Mouse (Mus musculus) G1E (cell line): ENCODE measurements around the gene Chaf1a.

Experiments used
- CTCF ChIP-seq: IDR thresholded peaks from 2 replicates; pipeline ENCODE4 v1.5.1; 2012; ENCODE audit warnings: low read depth, low read length, inconsistent platforms, mixed read lengths
- GATA1 ChIP-seq: IDR thresholded peaks from 2 replicates; pipeline ENCODE4 v1.6.1; 2012; ENCODE audit warnings: borderline replicate concordance, low read length, inconsistent platforms, mixed read lengths
- TAL1 ChIP-seq: conservative IDR thresholded peaks from 2 replicates; pipeline ENCODE4 v1.6.1; 2012; ENCODE audit warnings: low read depth, low read length, inconsistent platforms, mixed read lengths

DNA sequence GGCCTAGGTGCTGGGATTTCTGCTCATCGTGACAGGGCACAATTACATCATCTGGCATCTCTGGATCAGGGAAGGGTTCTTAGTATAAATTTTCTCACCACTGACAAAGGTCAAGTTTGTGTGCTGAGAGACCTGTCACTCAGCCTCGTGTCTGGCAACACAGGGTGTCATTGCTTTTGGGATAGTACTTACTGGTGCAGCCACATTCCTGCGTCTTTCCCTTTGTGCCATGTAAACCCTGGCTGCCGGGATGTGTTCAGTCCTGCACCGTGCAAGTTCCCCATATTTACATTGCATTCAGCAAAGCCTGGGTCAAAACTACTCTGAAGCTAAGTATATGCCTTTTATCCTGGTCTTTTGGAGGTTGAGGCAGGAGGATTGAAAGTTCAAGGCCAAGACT is 11.1 kb downstream of the Chaf1a start:
- no peak for TF ChIP-seq CTCF
- no peak for TF ChIP-seq GATA1
- no peak for TF ChIP-seq TAL1
